Mouse (Mus musculus): ENCODE measurements at regions not wholly inside any gene's neighbourhood (a gene's known extent, or its start where the extent isn't known, plus 50 kb on each side); places are given as distances from the start of the nearest gene placed in this dataset.

DNA sequence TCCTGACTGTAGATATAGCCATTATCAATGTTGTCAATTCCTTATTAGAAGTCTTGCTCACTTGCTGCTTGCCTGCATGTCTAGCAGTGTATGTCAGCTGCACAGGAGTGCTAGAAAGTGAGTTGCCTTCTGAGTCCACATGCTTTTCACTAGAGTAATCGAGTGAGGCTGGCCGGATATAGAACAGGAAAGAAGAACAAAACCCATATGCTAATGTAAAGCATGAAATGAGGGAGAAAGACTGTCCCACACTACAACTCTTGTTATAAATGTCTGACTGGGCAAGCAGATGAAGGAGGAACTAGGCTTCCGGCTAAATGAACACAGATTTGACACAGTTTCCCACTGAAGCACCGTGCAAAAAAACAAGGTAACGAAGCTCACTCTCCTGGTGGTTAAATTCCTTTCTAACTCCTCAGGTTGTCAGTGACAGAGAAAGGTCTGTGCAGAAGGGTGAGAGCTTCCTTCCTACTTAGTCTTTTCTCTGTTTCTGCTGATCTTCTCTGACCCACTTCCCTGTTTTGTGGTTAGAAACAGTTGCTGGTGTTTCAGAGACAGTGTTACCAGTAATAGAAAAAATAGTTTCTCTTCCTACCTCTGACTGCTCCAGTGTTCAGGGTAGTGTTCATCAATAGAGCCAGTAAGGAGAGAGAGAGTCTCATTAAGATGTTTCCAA, 399.0 kb downstream of the Atp23 start:
- in situ Hi-C loops (cut with MboI): loop anchor here (25.0 kb wide), 1 partner anchor 1115 kb away; the partner anchor contains the start of gene Slc16a7

- in situ Hi-C loops (cut with MboI): no loop called here
Measured at GRCm38 (mm10) chr10:126498726-126499125, 402.4 kb downstream of the Atp23 start.

- in situ Hi-C loops (cut with MboI): no loop called here
Measured at GRCm38 (mm10) chr10:126493734-126494133, 407.4 kb downstream of the Atp23 start.

GRCm38 (mm10) chr10:126492211-126492610, 408.9 kb downstream of the Atp23 start:
- in situ Hi-C loops (cut with MboI): no loop called here

DNA sequence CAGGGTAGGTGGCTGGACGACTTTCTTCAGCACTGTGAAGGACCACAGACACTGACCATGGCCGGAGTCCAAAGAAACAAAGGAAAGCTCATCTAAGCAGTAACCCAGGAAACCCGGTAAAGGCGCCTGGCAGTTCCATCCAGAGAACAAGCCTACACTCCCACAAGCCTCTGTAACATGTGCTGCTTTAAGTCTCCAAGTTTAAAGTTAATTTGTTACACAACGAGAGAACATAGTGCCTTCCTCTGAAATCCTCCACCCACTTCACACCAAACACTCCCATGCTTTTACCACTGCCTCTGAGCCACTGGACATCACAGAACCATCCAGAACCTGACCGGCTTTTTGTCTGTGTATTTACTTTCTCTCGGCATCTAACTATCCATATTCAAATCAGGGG, 416.0 kb downstream of the Atp23 start:
- in situ Hi-C loops (cut with MboI): no loop called here

- in situ Hi-C loops (cut with MboI): no loop called here
Measured at GRCm38 (mm10) chr10:126483479-126483878, 417.7 kb downstream of the Atp23 start.

DNA sequence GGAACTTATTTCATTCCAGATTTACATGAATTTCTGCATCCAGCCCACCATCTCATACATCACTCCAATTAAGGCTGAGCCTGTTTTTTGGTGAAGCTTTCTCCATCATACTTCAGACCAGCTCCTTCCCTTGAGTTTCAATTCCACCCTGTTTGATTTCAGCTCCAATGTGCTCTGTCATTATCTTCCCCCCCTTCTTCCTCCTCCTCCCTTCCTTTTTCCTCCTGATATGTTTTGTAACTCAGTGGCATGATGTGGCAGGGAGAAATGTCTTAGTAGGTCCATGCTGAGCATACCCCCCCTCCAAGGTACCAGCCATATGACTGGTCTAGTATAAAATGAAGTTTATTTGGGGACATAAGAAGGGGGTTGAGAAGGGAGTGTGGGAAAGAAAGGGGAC, 420.8 kb downstream of the Atp23 start:
- in situ Hi-C loops (cut with MboI): no loop called here

GRCm38 (mm10) chr10:126479743-126480142, 421.4 kb downstream of the Atp23 start:
- in situ Hi-C loops (cut with MboI): no loop called here

- in situ Hi-C loops (cut with MboI): no loop called here
Measured at GRCm38 (mm10) chr10:126473050-126473719, 428.0 kb downstream of the Atp23 start.

DNA sequence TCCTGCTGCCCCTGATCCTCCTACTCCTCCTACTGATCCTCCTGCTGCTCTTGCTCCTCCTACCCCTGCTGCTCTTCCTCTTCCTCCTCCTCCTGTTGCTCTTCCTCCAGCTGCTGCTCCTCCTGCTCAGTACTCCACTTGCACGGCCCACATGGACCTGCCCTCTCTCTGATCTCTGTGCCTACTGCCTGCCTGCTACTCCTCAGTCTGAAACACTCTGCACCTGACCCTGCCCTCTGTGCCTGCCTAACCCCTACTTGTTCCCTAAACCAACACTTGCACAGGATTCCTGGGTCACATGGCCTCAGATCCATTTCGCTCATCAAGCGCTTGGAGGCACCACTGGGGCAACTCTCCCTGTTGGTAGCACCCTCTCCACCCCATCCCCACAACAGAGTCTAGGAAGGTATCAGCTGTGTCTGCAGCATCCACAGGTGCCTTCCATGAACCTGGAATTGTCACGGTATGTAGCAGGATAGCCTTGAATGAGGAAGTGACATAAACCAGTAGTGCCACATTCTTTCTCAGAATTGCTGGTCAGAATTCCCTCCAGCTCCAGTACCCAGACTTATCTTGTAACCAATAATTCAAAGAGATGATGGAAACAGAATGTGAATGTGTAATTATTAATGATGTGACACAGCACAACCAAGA, 430.2 kb downstream of the Atp23 start:
- in situ Hi-C loops (cut with MboI): no loop called here

DNA sequence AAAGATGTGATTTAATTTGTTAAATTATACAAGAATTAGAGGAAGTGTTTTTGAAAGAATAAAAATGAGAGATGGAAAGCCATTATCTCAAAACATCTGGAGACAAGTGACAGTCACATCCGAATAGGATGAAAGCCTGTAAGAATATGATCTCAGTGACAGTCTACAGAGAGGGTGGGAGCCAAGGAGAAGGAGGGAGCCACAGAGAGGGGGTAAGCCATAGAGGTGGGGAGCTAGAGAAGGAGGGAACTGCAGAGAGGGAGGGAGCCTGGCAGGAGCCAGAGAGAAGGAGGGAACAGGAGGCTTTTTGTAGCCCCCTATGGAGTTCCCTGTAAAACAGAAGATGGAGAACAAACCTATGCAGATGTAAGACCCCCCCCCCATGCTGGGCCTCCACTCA, 438.4 kb downstream of the Atp23 start:
- in situ Hi-C loops (cut with MboI): no loop called here

- in situ Hi-C loops (cut with MboI): no loop called here
Measured at GRCm38 (mm10) chr10:126458523-126458922, 442.6 kb downstream of the Atp23 start.

- in situ Hi-C loops (cut with MboI): no loop called here
Measured at GRCm38 (mm10) chr10:126452757-126453528, 448.2 kb downstream of the Atp23 start.

DNA sequence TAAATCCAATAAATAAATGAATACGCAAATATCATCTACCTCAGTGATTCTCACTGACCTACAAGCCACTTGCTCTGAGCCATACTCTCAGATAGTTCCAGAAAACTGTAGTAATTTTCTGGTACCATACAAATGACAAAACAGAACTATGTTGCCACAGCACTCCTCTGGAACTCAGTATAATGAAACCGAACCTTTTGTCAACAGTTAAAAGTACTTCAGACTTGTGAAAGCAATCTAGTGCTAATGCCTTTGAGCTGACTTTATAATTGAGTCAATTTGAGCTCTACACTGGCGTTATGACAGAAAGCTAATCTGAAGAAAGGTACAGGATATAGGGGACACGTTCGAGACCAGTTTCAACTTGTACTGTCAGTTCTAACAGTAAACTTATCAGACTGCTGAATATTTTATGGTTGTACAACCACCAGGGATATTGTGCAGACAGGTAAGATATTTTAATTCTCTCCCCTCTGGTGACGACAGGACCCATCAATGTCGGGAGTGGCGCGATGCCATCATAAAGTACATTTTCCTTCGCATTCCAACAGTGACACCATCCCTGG, 449.0 kb downstream of the Atp23 start:
- in situ Hi-C loops (cut with MboI): no loop called here

- in situ Hi-C loops (cut with MboI): no loop called here
Measured at GRCm38 (mm10) chr10:126431222-126431621, 465.3 kb downstream of the Lrig3 start.

DNA sequence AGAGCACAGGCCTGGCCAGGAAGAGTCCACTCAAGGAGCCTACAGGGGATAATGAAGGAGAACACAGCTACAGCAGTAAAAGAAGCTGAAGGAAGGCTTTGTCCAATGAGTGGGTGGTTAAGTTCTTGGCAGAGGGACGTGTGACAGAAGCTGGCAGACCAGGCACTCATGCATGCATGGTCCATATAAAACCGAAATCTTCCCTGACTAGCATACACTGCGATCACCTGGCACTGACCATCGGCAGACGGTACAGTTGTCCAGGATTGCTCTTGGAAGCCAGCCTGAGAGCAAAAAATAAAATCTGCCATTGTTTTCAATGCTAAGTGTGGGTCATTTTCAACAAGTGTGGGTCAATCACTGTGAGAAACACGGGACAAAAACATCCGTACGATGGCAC, 464.4 kb downstream of the Lrig3 start:
- in situ Hi-C loops (cut with MboI): no loop called here

- in situ Hi-C loops (cut with MboI): no loop called here
Measured at GRCm38 (mm10) chr10:126429502-126429901, 463.5 kb downstream of the Lrig3 start.

DNA sequence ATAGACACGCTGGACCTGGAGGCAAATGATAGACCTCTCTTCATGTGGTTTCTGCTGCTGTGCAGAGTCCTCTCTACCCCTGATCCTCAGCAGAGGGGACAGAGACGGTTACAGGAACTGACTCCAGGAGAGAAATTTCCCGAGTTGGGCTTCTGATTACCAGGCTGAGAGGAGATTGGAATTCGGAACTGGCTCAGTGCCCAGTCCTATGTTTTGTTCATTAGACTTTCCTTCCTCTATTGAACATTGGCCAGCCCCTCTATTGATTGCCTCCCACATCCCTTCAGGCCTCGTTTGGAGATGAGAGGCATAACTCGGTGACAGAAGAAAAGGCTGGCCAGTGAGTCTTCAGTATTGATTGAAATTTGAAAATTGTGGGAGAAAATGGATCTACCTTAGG, 456.1 kb downstream of the Lrig3 start:
- in situ Hi-C loops (cut with MboI): no loop called here

DNA sequence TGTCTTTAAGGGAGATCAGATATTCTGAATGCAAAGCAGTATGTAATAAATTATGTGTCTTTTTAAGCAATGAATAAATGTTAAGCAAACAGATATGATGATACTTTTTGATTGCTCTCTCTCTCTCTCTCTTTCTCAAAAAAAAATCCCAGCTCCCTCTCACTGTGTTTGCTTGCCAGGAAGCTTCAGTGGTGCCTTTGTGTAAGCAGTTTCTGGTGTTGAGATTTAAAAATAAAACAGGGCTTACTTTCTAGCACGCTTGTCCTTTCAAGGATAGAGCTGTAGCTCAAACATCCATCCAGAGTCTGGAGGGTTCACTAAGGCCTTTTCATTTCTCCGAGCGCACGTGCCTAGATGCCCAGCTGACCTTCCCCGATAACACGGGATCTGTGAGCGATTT, 447.8 kb downstream of the Lrig3 start:
- in situ Hi-C loops (cut with MboI): no loop called here

DNA sequence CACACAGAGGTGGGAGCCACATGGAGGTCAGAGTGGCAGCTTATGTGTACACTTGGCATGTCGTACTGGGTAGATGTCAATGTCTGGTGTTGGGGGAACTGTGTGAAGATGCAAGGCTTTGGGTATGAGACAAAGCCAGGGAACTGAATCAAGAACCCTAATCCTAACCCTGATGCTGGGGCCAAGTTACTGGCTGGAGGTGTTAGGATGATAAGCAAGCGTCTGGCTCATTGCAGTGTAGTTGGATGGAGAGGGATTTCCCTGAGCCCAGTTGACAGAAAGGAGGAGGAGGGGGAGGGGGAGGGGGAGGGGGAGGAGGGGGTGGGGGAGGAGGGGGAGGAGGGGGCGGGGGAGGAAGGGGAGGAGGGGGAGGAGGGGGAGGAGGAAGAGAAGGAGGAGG, 426.3 kb downstream of the Lrig3 start:
- in situ Hi-C loops (cut with MboI): no loop called here

DNA sequence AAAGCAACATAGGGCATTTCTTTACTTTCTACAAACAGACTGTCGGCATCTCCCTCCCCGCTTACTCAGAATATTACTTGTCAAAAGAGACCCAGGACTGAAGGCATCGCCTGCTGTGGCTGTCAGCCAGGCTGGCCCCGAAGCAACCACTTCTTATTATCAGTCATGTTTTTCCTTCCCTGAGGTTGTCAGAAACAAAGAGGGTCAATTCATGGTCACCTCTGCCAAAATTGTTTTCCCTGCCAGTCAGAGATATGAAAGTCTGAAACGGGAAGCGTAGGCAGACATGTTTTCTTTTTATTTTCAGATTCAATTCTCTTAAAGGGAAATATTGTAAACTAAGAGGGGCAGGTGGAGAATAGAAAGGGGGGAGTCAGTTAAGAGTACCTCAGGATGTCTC, 425.8 kb downstream of the Lrig3 start:
- in situ Hi-C loops (cut with MboI): no loop called here

DNA sequence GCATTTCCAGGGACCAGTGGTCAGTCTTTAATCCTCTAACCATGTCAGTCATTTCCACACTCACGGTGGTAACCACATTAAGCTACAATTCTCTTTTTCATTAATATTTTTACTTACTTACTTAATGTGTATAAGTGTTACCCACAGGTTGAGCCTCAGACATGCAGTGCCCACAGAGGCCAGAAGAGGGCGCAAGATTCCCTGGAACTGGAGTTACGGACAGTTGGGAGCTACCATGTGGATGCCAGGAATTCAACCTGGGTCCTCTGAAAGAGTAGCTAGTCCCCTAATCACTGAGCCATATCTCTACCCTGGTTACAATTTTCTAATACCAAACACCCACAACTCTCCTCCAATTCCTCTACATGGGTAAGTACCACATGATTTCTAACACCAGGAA, 420.5 kb downstream of the Lrig3 start:
- in situ Hi-C loops (cut with MboI): no loop called here
